Mouse (Mus musculus) heart, postnatal 0 days (tissue): ENCODE results near the gene Tcf3. TPM values are rescaled to one million over a fixed set of nuclear protein-coding genes. Genes with fewer than 3 reads are reported as not detected.

Source experiments
- ATAC-seq: fragments of 200-750 bp; cut with Nextera tagmentation; 2 replicates; pipeline ENCODE4 v1.8.0; 2017; ENCODE audit warnings: low read depth, moderate number of reproducible peaks, moderate library complexity; ENCODE audit not compliant: insufficient read depth
- DNase-seq: peaks from one replicate; pipeline ENCODE4 v3.0.0-alpha.2; 2016; ENCODE audit warnings: low spot score
- H3K27ac ChIP-seq: fragments of 300-500 bp; sonication (generic); 2 replicates; pipeline ENCODE4 v1.5.1; 2014; ENCODE audit warnings: low read depth, mild to moderate bottlenecking
- H3K27me3 ChIP-seq: fragments of 300-500 bp; sonication (generic); 2 replicates; pipeline ENCODE4 v1.6.1; 2014; ENCODE audit warnings: low read length, mixed read lengths; ENCODE audit not compliant: control insufficient read depth, insufficient read depth
- H3K36me3 ChIP-seq: fragments of 300-500 bp; sonication (generic); replicated peaks from 2 replicates; pipeline ENCODE4 v1.6.1; 2014; ENCODE audit warnings: low read length, mixed read lengths; ENCODE audit not compliant: control insufficient read depth, insufficient read depth
- H3K4me1 ChIP-seq: fragments of 300-500 bp; sonication (generic); 2 replicates; pipeline ENCODE4 v1.6.1; 2014; ENCODE audit warnings: antibody characterized with exemption; ENCODE audit not compliant: control insufficient read depth, insufficient read depth
- H3K4me2 ChIP-seq: fragments of 300-500 bp; sonication (generic); 2 replicates; pipeline ENCODE4 v1.6.1; 2014; ENCODE audit warnings: low read depth, mild to moderate bottlenecking, low read length, moderate library complexity
- H3K4me3 ChIP-seq: fragments of 300-500 bp; sonication (generic); 2 replicates; pipeline ENCODE4 v1.5.1; 2014; ENCODE audit warnings: low read depth, low read length
- H3K9ac ChIP-seq: fragments of 300-500 bp; sonication (generic); replicated peaks from 2 replicates; pipeline ENCODE4 v1.6.1; 2014; ENCODE audit warnings: low read depth, low read length, mixed read lengths
- H3K9me3 ChIP-seq: fragments of 300-500 bp; sonication (generic); replicated peaks from 2 replicates; pipeline ENCODE4 v1.6.1; 2016; ENCODE audit warnings: low read length; ENCODE audit not compliant: control insufficient read depth
- CTCF ChIP-seq: IDR thresholded peaks from 2 replicates; pipeline ENCODE4 v1.5.1; 2016; ENCODE audit warnings: antibody characterized with exemption, control low read depth, low read depth
- EP300 ChIP-seq: IDR thresholded peaks from 2 replicates; pipeline ENCODE4 v1.6.1; 2016; ENCODE audit warnings: antibody characterized with exemption, low read depth
- WGBS: fragments of 180-500 bp; shearing (Covaris S2); extraction: QIAGEN DNeasy Blood & Tissue Kit; methylation state at CpG from one replicate; pipeline ENCODE4 v1.1.7; 2014; 5-methylcytosine and 5-hydroxymethylcytosine counted together
- polyA plus RNA-seq: library from polyadenylated mRNA; unstranded; fragments of >200 nt; fragmentation: Nextera tagmentation; extraction: Ambion mirVana; gene quantifications from 2 replicates; pipeline ENCODE4 v1.2.1, GENCODE M21; 2015
- total RNA-seq: library from RNA; depleted of rRNA; stranded (reverse); fragments of >200 nt; gene quantifications from 2 replicates; pipeline ENCODE4 v1.2.3, GENCODE M21; 2014; ENCODE audit warnings: low replicate concordance

Gene Tcf3
- total and polyA plus RNA-seq, 2 experiments from 2014 or later, result 20.6 to 77.8 TPM

- ATAC-seq, result no peak
- no peak for DNase-seq
- Histone ChIP-seq H3K9ac (no peak overlapping the region), H3K4me1 (no peaks in the 10 kb centered on the region), H3K27me3 (peaks cover 4% of the 10 kb centered on the region; the same call in 1 of the 2 replicates), H3K27ac (no peak overlapping the region), H3K36me3 (no peaks in the 10 kb centered on the region), H3K4me2 (no peak overlapping the region), H3K4me3 (no peak overlapping the region), H3K9me3 (0 out of 2 replicates have a peak, but pooled peaks cover 5% of the 10 kb centered on the region)
- 80% methylated on average over 5 of the region's 5 CpGs for WGBS
- no peak for TF ChIP-seq CTCF
- TF ChIP-seq EP300, result no peak
These were observed 22.2 kb upstream of the Tcf3 start for GRCm38 (mm10) chr10:80455697-80456096.

GRCm38 (mm10) chr10:80454781-80455180 is 21.3 kb upstream of the Tcf3 start:
- no peak for DNase-seq
- ATAC-seq, result no peak
- H3K9me3 ChIP-seq, result 0 out of 2 replicates have a peak, but pooled peaks cover 5% of the 10 kb centered on the region

GRCm38 (mm10) chr10:80453601-80454000 is 20.2 kb upstream of the Tcf3 start:
- H3K4me2 ChIP-seq, result no peak overlapping the region
- ATAC-seq (no peak), DNase-seq (no peak)
- H3K4me3 ChIP-seq, result no peak overlapping the region
- H3K4me1 ChIP-seq, result no peaks in the 10 kb centered on the region
- TF ChIP-seq EP300 (no peak), CTCF (no peak)
- H3K36me3 ChIP-seq, result no peaks in the 10 kb centered on the region
- H3K27ac ChIP-seq, result no peak overlapping the region
- no peak overlapping the region for H3K9ac ChIP-seq
- H3K9me3 ChIP-seq, result 0 out of 2 replicates have a peak, but pooled peaks cover 5% of the 10 kb centered on the region
- WGBS, result 28% methylated on average over 10 of the region's 10 CpGs
- H3K27me3 ChIP-seq, result peaks cover 10% of the 10 kb centered on the region; the same call in 1 of the 2 replicates

More at GRCm38 (mm10) chr10:80454781-80455180, 21.3 kb upstream of the Tcf3 start:
- no peaks in the 10 kb centered on the region for H3K36me3 ChIP-seq
- no peak overlapping the region for H3K4me3 ChIP-seq
- no peak overlapping the region for H3K4me2 ChIP-seq
- no peaks in the 10 kb centered on the region for H3K4me1 ChIP-seq
- H3K27ac ChIP-seq, result no peak overlapping the region
- H3K9ac ChIP-seq, result no peak overlapping the region
- WGBS, result 59% methylated on average over 5 of the region's 5 CpGs
- TF ChIP-seq EP300 (no peak), CTCF (no peak)
- H3K27me3 ChIP-seq, result peaks cover 4% of the 10 kb centered on the region; the same call in 1 of the 2 replicates

GRCm38 (mm10) chr10:80450599-80450998 is 17.2 kb upstream of the Tcf3 start:
- whole genome bisulfite sequencing, result 15% methylated on average over 6 of the region's 6 CpGs
- Histone ChIP-seq H3K4me3 (no peak overlapping the region), H3K27ac (no peak overlapping the region), H3K4me1 (no peaks in the 10 kb centered on the region), H3K9me3 (0 out of 2 replicates have a peak, but pooled peaks cover 5% of the 10 kb centered on the region), H3K4me2 (no peak overlapping the region), H3K27me3 (peaks cover 14% of the 10 kb centered on the region; the same call in 1 of the 2 replicates), H3K36me3 (no peaks in the 10 kb centered on the region), H3K9ac (no peak overlapping the region)
- TF ChIP-seq CTCF (no peak), EP300 (no peak)
- DNase-seq (no peak), ATAC-seq (no peak)

- 0 out of 2 replicates have a peak, but pooled peaks cover 10% of the 10 kb centered on the region for H3K27me3 ChIP-seq
- 7% methylated on average over 26 of the region's 26 CpGs for WGBS
- H3K27ac ChIP-seq, result no peak overlapping the region
- no peaks in the 10 kb centered on the region for H3K36me3 ChIP-seq
- TF ChIP-seq CTCF, result peak; percentile 98
- TF ChIP-seq EP300, result no peak
- peak overlapping the region; percentile 18 for H3K4me2 ChIP-seq
- ATAC-seq (peak; percentile 51; the same call in 1 of the 2 replicates), DNase-seq (no peak)
- H3K4me3 ChIP-seq, result no peak overlapping the region
- H3K9ac ChIP-seq, result no peak overlapping the region
- no peaks in the 10 kb centered on the region for H3K4me1 ChIP-seq
- H3K9me3 ChIP-seq, result no peaks in the 10 kb centered on the region
These were observed 12.6 kb upstream of the Tcf3 start for GRCm38 (mm10) chr10:80445898-80446601.

GRCm38 (mm10) chr10:80445052-80445451 is 11.6 kb upstream of the Tcf3 start:
- 71% methylated on average over 1 of the region's 1 CpGs for WGBS
- no peak for ATAC-seq
- 0 out of 2 replicates have a peak, but pooled peaks cover 10% of the 10 kb centered on the region for H3K27me3 ChIP-seq

More at GRCm38 (mm10) chr10:80445052-80445451, 11.6 kb upstream of the Tcf3 start:
- no peak overlapping the region for H3K4me2 ChIP-seq
- no peak for DNase-seq
- H3K4me3 ChIP-seq, result no peak overlapping the region
- H3K9me3 ChIP-seq, result no peaks in the 10 kb centered on the region
- no peaks in the 10 kb centered on the region for H3K4me1 ChIP-seq
- H3K9ac ChIP-seq, result no peak overlapping the region
- no peak overlapping the region for H3K27ac ChIP-seq
- no peak for TF ChIP-seq CTCF
- TF ChIP-seq EP300, result no peak
- H3K36me3 ChIP-seq, result no peaks in the 10 kb centered on the region
